Mouse (Mus musculus) hindbrain, postnatal 0 days (tissue): Measurements from ENCODE around the gene Ndc80. TPM values are rescaled to one million over a fixed set of nuclear protein-coding genes. Genes with fewer than 3 reads are reported as not detected.
"Not testable (repeated sequence)": the region's sequence is repeated elsewhere in the genome, so short reads cannot be mapped to it uniquely, and the experiment has no call there.

ENCODE experiments used
- ATAC-seq: fragments of 200-750 bp; cut with Nextera tagmentation; 2 replicates; pipeline ENCODE4 v1.8.0; 2017; ENCODE audit warnings: mild to moderate bottlenecking, moderate TSS enrichment, moderate library complexity
- DNase-seq: peaks from one replicate; pipeline ENCODE4 v3.0.0-alpha.2; 2015; ENCODE audit warnings: low spot score
- H3K27ac ChIP-seq: fragments of 300-500 bp; sonication (generic); 2 replicates; pipeline ENCODE4 v1.5.1; 2014; ENCODE audit warnings: mild to moderate bottlenecking
- H3K27me3 ChIP-seq: fragments of 300-500 bp; sonication (generic); 2 replicates; pipeline ENCODE4 v1.6.1; 2014; ENCODE audit warnings: low read length, mixed read lengths; ENCODE audit not compliant: insufficient read depth
- H3K36me3 ChIP-seq: fragments of 300-500 bp; sonication (generic); 2 replicates; pipeline ENCODE4 v1.6.1; 2014; ENCODE audit warnings: low read length, mixed read lengths; ENCODE audit not compliant: insufficient read depth
- H3K4me1 ChIP-seq: fragments of 300-500 bp; sonication (generic); 2 replicates; pipeline ENCODE4 v1.6.1; 2014; ENCODE audit warnings: antibody characterized with exemption, low read length, mixed read lengths; ENCODE audit not compliant: insufficient read depth
- H3K4me2 ChIP-seq: fragments of 300-500 bp; sonication (generic); 2 replicates; pipeline ENCODE4 v1.6.1; 2014; ENCODE audit warnings: low read depth, mild to moderate bottlenecking, low read length, moderate library complexity, mixed read lengths
- H3K4me3 ChIP-seq: fragments of 300-500 bp; sonication (generic); 2 replicates; pipeline ENCODE4 v1.5.1; 2014; ENCODE audit warnings: low read length
- H3K9ac ChIP-seq: fragments of 300-500 bp; sonication (generic); replicated peaks from 2 replicates; pipeline ENCODE4 v1.6.1; 2014; ENCODE audit warnings: mild to moderate bottlenecking, low read length, moderate library complexity, mixed read lengths
- H3K9me3 ChIP-seq: fragments of 300-500 bp; sonication (generic); 2 replicates; pipeline ENCODE4 v1.6.1; 2016; ENCODE audit warnings: low read length, mixed read lengths
- CTCF ChIP-seq: IDR thresholded peaks from 2 replicates; pipeline ENCODE4 v1.5.1; 2016; ENCODE audit warnings: antibody characterized with exemption, control low read depth, low read depth
- WGBS: fragments of 180-500 bp; shearing (Covaris S2); extraction: QIAGEN DNeasy Blood & Tissue Kit; methylation state at CpG from one replicate; pipeline ENCODE4 v1.1.7; 2014; 5-methylcytosine and 5-hydroxymethylcytosine counted together
- polyA plus RNA-seq: library from polyadenylated mRNA; unstranded; fragments of >200 nt; fragmentation: Nextera tagmentation; extraction: Ambion mirVana; gene quantifications from 2 replicates; pipeline ENCODE4 v1.2.1, GENCODE M21; 2015
- total RNA-seq: library from RNA; depleted of rRNA; stranded (reverse); fragments of >200 nt; gene quantifications from 2 replicates; pipeline ENCODE4 v1.2.3, GENCODE M21; 2014; rRNA removed

Gene Ndc80
- total and polyA plus RNA-seq, 2 experiments from 2014 or later = 3.8 to 6.8 TPM

GRCm38 (mm10) chr17:71474128-71474527, 52.5 kb downstream of the Ndc80 start:
- no peaks in the 10 kb centered on the region for H3K9me3 ChIP-seq
- no peak overlapping the region for H3K27ac ChIP-seq
- no peaks in the 10 kb centered on the region for H3K36me3 ChIP-seq
- 17% methylated on average over 8 of the region's 8 CpGs for WGBS
- no peak for DNase-seq
- ATAC-seq = no peak
- H3K4me1 ChIP-seq = peaks cover 7% of the 10 kb centered on the region; the same call in 1 of the 2 replicates
- peak overlapping the region; percentile 85 for H3K4me2 ChIP-seq
- TF ChIP-seq CTCF = no peak
- no peaks in the 10 kb centered on the region for H3K27me3 ChIP-seq
- peak overlapping the region; percentile 92 for H3K4me3 ChIP-seq
- peak overlapping the region; percentile 96 for H3K9ac ChIP-seq

GRCm38 (mm10) chr17:71471261-71471660, 55.4 kb downstream of the Ndc80 start:
- no peak for TF ChIP-seq CTCF
- no peak for ATAC-seq
- WGBS = 70% methylated on average over 2 of the region's 2 CpGs
- H3K4me3 ChIP-seq = no peak overlapping the region
- no peaks in the 10 kb centered on the region for H3K9me3 ChIP-seq
- no peaks in the 10 kb centered on the region for H3K36me3 ChIP-seq
- H3K27me3 ChIP-seq = no peaks in the 10 kb centered on the region
- no peak overlapping the region for H3K27ac ChIP-seq
- no peak overlapping the region for H3K4me2 ChIP-seq
- no peak overlapping the region for H3K9ac ChIP-seq
- DNase-seq = no peak
- peaks cover 7% of the 10 kb centered on the region; the same call in 1 of the 2 replicates for H3K4me1 ChIP-seq

GRCm38 (mm10) chr17:71460312-71460711, 66.3 kb downstream of the Ndc80 start:
- DNase-seq (no peak), ATAC-seq (no peak)
- Histone ChIP-seq H3K9me3 (no peaks in the 10 kb centered on the region), H3K4me3 (no peak overlapping the region), H3K27ac (no peak overlapping the region), H3K4me1 (no peaks in the 10 kb centered on the region), H3K27me3 (no peaks in the 10 kb centered on the region), H3K9ac (no peak overlapping the region), H3K4me2 (no peak overlapping the region), H3K36me3 (peaks cover 17% of the 10 kb centered on the region; the same call in 1 of the 2 replicates)
- no peak for TF ChIP-seq CTCF
- WGBS = 93% methylated on average over 3 of the region's 3 CpGs

- H3K4me2 ChIP-seq = no peak within 1 kb of the TSS
- TF ChIP-seq CTCF = no peak
- no peak within 1 kb of the TSS for H3K9ac ChIP-seq
- no peak within 1 kb of the TSS for H3K27ac ChIP-seq
- H3K36me3 ChIP-seq = peaks cover 17% of the 10 kb centered on the region; the same call in 1 of the 2 replicates
- WGBS = 95% methylated on average over 2 of the region's 2 CpGs
- H3K4me1 ChIP-seq = no peaks in the 10 kb centered on the region
- no peaks in the 10 kb centered on the region for H3K9me3 ChIP-seq
- no peak within 1 kb of the TSS for H3K4me3 ChIP-seq
- ATAC-seq = no peak
- no peaks in the 10 kb centered on the region for H3K27me3 ChIP-seq
- no peak for DNase-seq
Measured at GRCm38 (mm10) chr17:71459818-71460217, 66.8 kb downstream of the Ndc80 start, which contains the start of gene Gm4707. Gm4707 (minus strand) TSS chr17:71459918.

- H3K27ac ChIP-seq, DNase-seq, H3K4me2 ChIP-seq, ATAC-seq, H3K9me3 ChIP-seq, H3K4me3 ChIP-seq, H3K4me1 ChIP-seq, H3K9ac ChIP-seq, H3K27me3 ChIP-seq: not testable (repeated sequence)
- peaks cover 14% of the 10 kb centered on the region for H3K36me3 ChIP-seq
- WGBS = 93% methylated on average over 5 of the region's 6 CpGs
Measured at GRCm38 (mm10) chr17:71457361-71457760, 69.3 kb downstream of the Ndc80 start.

Other genes with a start within 250 kb of the Ndc80 start
- 4.4 and 10.5 TPM in 2 replicates for gene Emilin2, start 214.9 kb downstream of the Ndc80 start, total RNA-seq
- gene Emilin2, start 214.9 kb downstream of the Ndc80 start, polyA plus RNA-seq = 1.6 and 2.0 TPM in 2 replicates
- 0.36 and 2.1 TPM in 2 replicates for gene Gm4707, start 66.9 kb downstream of the Ndc80 start, total RNA-seq
- 3.1 and 3.8 TPM in 2 replicates for gene Gm4707, start 66.9 kb downstream of the Ndc80 start, polyA plus RNA-seq
- gene Smchd1, start 51.5 kb downstream of the Ndc80 start, total RNA-seq = 35.3 and 42.2 TPM in 2 replicates
- 33.9 and 35.4 TPM in 2 replicates for gene Smchd1, start 51.5 kb downstream of the Ndc80 start, polyA plus RNA-seq
- 0.47 and 0.75 TPM in 2 replicates for gene Spdya, start 25.2 kb upstream of the Ndc80 start, total RNA-seq
- 2.4 and 2.8 TPM in 2 replicates for gene Spdya, start 25.2 kb upstream of the Ndc80 start, polyA plus RNA-seq
- gene Wdr43, start 89.0 kb upstream of the Ndc80 start, total RNA-seq = 19.4 and 80.8 TPM in 2 replicates
- 33.6 and 36.0 TPM in 2 replicates for gene Wdr43, start 89.0 kb upstream of the Ndc80 start, polyA plus RNA-seq
- 1.0 and 6.3 TPM in 2 replicates for gene Togaram2, start 146.4 kb upstream of the Ndc80 start, total RNA-seq
- gene Togaram2, start 146.4 kb upstream of the Ndc80 start, polyA plus RNA-seq = 0.88 and 1.2 TPM in 2 replicates
- not detected in 2 replicates for gene Pcare, start 226.0 kb upstream of the Ndc80 start, total RNA-seq
- not detected in 2 replicates for gene Pcare, start 226.0 kb upstream of the Ndc80 start, polyA plus RNA-seq
- 10.1 and 12.5 TPM in 2 replicates for gene Clip4, start 241.6 kb upstream of the Ndc80 start, total RNA-seq
- gene Clip4, start 241.6 kb upstream of the Ndc80 start, polyA plus RNA-seq = 15.8 and 18.9 TPM in 2 replicates